Mouse (Mus musculus): ENCODE measurements at regions not wholly inside any gene's neighbourhood (a gene's known extent, or its start where the extent isn't known, plus 50 kb on each side); places are given as distances from the start of the nearest gene placed in this dataset.

- no peak for TF ChIP-seq CTCF (IDR thresholded peaks at IDR 0.05; ENCODE audit: low read depth, low read length)
- no peak for TF ChIP-seq POLR2A (IDR thresholded peaks at IDR 0.05; ENCODE audit: borderline replicate concordance, low read depth, low read length)
These were observed 200.2 kb upstream of the Nabp1 start for GRCm38 (mm10) chr1:51678290-51678928.

All from bone marrow macrophage, adult 2 months (primary cell).